Mouse (Mus musculus) bone marrow macrophage, adult 2 months (primary cell): Measurements from ENCODE around the gene Shd. TPM values are rescaled to one million over a fixed set of nuclear protein-coding genes. Genes with fewer than 3 reads are reported as not detected.

Experiments
- H3K27ac ChIP-seq: 2 replicates; pipeline ENCODE4 v1.5.1; 2012; ENCODE audit warnings: low read depth, low read length; ENCODE audit not compliant: insufficient read depth
- H3K4me1 ChIP-seq: 2 replicates; pipeline ENCODE4 v1.6.1; 2012; ENCODE audit warnings: low read length; ENCODE audit not compliant: control insufficient read depth, insufficient read depth
- H3K4me3 ChIP-seq: 2 replicates; pipeline ENCODE4 v1.5.1; 2012; ENCODE audit warnings: mild to moderate bottlenecking, low read length, moderate library complexity; ENCODE audit not compliant: insufficient read depth
- CTCF ChIP-seq: IDR thresholded peaks from 2 replicates; pipeline ENCODE4 v1.5.1; 2012; ENCODE audit warnings: low read depth, mild to moderate bottlenecking, low read length, moderate library complexity
- POLR2A ChIP-seq: IDR thresholded peaks from 2 replicates; pipeline ENCODE4 v1.6.1; 2012; ENCODE audit warnings: mild to moderate bottlenecking, low read depth, low read length, borderline replicate concordance
- polyA plus RNA-seq: library from polyadenylated mRNA; stranded (reverse); fragments of >200 nt; gene quantifications from 2 replicates; pipeline ENCODE4 v1.2.4, GENCODE M21; 2012; ENCODE audit not compliant: missing spikeins, insufficient read depth, insufficient read length

The Shd gene
- polyA plus RNA-seq, 1 experiment = not detected

DNA sequence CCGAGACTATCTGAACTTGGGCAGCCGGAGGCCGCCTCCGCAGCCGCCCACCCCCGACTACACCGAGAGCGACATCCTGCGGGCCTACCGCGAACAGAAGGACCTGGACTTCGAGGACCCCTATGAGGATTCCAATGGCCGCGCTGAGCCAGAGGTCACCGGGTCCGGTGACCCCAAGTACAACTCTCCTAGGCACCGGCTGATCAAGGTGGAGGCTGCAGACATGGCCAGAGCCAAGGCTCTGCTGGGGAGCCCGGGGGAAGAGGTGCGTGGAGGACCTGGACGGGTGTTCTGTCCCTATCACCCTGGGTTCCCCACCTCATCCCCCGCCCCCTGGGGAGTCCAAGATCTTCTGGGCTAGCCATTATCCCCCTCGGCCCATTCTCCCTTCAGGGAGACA is 1.2 kb downstream of the Shd start:
- Histone ChIP-seq H3K4me3 (no peak overlapping the region), H3K4me1 (no peaks in the 10 kb centered on the region), H3K27ac (no peak overlapping the region)
- TF ChIP-seq CTCF (no peak), POLR2A (no peak)

DNA sequence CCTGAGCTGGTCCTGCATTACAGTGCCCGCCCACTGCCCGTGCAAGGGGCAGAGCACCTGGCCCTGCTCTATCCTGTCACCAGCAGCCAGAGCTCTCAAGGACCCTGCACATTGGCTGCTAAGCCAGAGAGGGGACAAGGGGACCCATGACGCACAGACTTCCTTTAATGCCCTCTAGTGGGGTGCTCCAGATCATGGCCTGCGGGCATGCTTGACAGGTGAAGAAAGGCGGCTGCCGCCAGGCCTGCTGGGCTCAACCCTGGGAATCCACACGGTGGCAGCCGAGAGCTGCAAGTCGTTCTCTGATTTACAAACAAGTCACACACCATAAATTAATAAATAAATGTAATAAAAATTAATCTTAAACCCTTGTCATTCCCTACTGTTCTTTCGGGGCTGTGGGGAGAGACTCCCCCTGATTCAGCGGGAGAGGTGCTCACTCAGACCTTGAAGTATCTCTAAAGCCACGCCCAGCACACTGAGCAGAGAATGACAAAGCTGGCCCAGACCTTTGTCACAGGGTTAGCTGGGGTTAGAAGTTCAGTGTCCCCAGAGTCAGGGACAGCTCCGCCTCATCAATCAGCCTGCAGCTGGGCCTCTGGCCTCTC is 6.1 kb downstream of the Shd start:
- no peaks in the 10 kb centered on the region; the same call in 1 of the 2 replicates for H3K4me1 ChIP-seq
- H3K27ac ChIP-seq = no peak overlapping the region
- H3K4me3 ChIP-seq = no peak overlapping the region
- TF ChIP-seq CTCF (peak; percentile 82), POLR2A (no peak)

DNA sequence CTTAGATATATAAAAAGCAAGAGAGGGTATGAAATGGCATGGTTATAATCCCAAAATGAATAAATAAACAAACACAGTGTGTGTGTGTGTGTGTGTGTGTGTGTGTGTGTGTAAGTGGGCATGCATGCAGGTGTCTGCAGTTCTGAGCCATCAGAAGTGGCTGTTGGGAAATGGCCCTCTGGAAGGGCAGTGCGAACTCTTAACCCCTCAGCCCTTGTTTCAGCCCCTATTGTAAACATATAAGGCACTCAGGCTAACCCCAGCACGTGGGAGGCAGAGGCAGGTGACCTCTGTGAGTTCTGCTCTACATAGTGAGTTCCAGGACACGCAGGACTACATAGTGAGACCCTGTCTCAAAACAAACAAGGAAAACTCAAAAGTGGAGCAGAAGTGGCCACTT is 7.0 kb downstream of the Shd start:
- no peak overlapping the region for H3K27ac ChIP-seq
- no peaks in the 10 kb centered on the region; the same call in 1 of the 2 replicates for H3K4me1 ChIP-seq
- no peak for TF ChIP-seq CTCF
- no peak for TF ChIP-seq POLR2A
- H3K4me3 ChIP-seq = no peak overlapping the region

DNA sequence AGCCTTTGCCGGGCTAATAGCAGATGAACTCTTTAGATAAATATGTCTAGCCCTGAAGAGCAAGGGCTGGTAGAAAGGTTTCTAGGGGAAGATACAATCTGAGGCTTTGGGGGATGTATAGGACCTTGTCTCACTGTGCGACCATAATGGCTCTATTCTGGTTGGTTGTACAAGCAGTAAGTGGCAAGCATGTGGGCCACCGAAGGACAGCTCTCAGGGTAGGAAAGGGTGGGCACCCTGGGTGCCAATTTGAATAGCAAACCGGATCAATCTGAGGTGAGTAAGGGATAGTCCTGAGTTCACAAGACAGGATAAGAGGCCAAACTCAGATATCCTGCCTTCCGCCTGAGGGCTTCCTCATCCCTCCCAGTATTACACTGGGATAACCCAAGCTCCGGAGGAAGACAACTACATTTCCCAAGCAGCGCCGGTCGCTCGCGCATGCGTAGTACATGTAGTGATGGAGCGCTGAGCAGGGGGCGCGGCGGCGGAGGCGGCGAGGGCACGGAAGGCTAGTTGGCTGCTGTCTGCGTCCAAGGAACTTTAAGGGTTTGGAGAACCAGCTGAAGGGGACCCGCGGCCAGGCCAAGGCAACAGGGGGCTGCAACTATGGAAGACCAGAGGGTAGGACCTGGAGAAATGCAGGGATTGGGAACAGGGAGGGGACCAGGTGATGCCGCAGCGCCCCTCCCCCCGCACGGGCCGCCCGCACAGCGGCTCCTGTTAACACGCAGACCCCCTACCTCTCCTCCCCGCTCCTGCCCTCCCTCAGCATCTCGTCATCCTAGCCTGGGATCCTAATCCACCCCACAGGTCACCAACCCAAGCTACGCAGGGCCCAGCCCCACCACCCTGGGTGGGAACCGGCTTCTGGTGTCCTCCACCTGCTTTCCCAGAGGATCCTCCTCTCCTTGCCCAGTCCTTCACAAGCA is 16.0 kb downstream of the Shd start, which contains the start of gene Fsd1:
Gene Fsd1 (plus strand): TSS at position 480 of the 932 bp plus-strand sequence.
- Histone ChIP-seq H3K27ac (no peak within 1 kb of the TSS), H3K4me3 (no peak within 1 kb of the TSS), H3K4me1 (no peaks in the 10 kb centered on the region)
- TF ChIP-seq CTCF (no peak), POLR2A (no peak)

DNA sequence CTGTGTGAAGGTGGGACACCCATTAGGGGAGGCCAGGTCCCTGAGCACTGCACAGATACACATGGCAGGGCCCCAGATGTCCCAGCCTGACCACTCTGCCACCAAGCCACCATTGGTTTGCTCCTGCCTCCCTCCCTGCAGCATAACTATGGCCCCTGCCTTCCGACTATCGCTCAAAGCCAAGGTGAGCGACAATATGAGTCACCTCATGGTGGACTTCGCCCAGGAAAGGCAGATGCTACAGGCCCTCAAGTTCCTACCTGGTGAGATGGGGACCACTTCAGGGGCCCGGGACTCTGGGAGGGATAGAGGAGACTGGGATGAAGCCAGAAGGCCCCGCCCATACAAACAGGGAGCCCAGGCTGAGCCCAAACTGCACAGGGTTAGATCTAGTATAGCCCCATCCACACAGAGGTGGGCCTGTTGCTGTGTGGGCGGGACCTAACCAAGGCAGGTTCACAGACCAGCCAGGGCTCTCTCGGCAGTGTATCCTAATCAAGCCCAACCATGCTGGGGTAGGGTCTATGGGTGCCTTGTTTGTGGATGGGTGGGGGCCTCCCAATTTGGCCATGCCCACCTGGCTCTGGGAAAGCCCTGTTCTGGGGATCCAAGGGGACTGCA is 20.1 kb downstream of the Shd start:
- Histone ChIP-seq H3K27ac (no peak overlapping the region), H3K4me3 (no peak overlapping the region), H3K4me1 (no peaks in the 10 kb centered on the region)
- no peak for TF ChIP-seq POLR2A
- TF ChIP-seq CTCF = no peak

DNA sequence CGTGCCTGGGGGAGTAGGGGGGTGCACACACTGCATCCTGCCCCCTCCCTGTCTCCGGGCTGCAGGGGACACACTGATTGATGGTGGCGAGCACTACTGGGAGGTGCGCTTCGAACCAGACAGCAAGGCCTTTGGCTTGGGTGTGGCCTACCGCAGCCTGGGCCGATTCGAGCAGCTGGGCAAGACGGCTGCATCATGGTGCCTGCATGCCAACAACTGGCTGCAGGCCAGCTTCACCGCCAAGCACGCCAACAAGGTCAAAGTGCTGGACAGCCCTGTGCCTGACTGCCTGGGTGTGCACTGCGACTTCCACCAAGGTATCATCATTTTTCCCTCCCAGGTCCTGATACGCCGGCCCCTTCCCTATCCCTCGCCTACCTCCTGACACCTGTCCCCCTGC is 25.7 kb downstream of the Shd start:
- H3K4me3 ChIP-seq = no peak overlapping the region
- no peak overlapping the region for H3K27ac ChIP-seq
- no peaks in the 10 kb centered on the region for H3K4me1 ChIP-seq
- no peak for TF ChIP-seq POLR2A
- no peak for TF ChIP-seq CTCF

DNA sequence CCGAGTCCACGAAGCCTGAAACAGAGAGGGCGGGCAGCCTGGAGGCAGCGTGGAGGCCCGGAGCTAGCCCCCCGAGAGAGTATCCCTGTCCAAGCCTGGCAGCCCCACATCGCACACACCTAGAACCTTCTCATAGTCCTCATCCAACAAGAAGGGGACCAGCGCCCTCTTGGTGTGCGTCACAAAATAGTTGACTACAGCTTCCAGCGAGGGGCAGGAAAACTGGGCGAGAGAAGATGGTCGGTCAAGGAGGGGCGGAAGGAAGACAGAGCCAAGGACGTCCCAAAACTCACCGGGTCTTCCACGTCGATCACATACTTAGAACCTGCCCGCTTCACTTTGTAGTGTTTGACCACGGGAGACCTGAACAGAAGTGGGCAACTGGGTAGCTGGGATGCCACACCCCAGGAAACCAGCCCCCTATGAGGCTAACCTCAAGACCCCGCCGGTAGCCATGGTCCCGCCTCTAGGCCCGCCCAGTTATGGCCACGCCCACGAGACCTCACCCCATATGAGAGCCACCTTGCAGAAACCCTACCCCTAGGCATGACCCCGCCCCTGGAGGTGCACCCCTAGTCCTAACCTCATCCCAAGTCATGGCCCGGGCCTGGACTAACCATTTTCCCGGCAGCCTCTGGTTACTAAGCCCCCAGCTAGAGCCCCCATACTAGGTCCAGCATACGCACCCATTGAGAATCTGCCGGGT is 29.7 kb downstream of the Shd start:
- Histone ChIP-seq H3K4me3 (no peak overlapping the region), H3K4me1 (0 out of 2 replicates have a peak, but pooled peaks cover 2% of the 10 kb centered on the region), H3K27ac (no peak overlapping the region)
- TF ChIP-seq POLR2A (no peak), CTCF (no peak)

DNA sequence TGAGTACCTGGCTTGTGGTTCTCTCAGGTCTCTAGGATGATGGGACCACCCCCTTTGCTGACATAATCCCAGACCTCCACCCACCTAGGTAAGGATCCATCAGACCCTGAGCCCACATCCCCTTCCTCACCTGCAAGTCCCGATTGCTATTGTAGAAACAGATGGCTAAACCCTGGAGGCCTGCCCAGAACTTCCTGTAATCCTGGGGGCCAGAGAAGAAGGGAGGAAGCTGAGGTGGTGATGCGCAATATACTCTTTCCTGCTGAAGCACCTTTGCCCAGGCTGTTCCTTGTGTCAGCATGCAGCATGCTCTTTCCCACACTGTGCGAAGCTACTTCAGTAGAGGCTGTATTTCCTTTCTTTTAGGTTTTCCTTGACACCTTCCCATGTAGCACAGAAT is 32.7 kb downstream of the Shd start:
- Histone ChIP-seq H3K4me1 (peaks cover 5% of the 10 kb centered on the region), H3K4me3 (no peak overlapping the region), H3K27ac (no peak overlapping the region)
- TF ChIP-seq CTCF = no peak
- no peak for TF ChIP-seq POLR2A

DNA sequence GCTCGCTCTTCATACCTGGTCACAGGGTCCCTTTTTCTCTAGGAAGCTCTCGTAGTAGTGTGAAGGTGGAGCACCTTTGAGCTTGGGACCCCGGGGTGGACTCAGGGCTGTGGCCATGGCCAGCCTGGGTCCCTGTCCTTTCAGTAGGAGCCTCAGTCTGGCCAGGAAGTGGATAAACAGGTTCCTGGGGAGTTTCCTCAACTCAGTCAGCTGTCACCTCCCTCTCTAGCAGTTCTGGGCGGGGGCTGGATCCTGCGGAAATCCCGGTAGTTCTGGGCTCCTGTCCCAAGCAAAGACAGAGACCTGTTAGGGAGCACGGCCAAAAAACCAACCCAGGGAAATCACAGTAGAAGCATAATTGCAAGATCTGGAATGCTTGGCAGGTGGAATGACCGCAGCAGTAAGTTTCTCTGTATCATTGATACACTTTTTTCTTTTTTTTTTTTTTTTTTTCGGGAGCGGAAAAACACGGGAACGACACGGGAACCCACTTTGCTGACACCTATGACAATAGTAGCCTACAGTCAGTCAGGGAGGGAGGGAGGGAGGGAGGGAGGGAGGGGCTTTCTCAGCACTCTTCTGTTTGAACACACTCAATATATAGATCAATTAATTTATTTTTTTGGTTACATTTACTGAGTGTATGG is 35.3 kb downstream of the Shd start, which contains the start of the genes Stap2 and Mpnd:
Gene Stap2 (minus strand): TSS at position 170 of the 647 bp plus-strand sequence.
Gene Mpnd (plus strand): TSS at position 297 of the 647 bp plus-strand sequence.
- TF ChIP-seq POLR2A (no peak), CTCF (no peak)
- no peak within 1 kb of the TSS for H3K27ac ChIP-seq
- H3K4me3 ChIP-seq = no peak within 1 kb of the TSS
- H3K4me1 ChIP-seq = peaks cover 9% of the 10 kb centered on the region
